Mouse (Mus musculus): ENCODE data around the gene Pptc7. TPM values are rescaled to one million over a fixed set of nuclear protein-coding genes. Genes with fewer than 3 reads are reported as not detected.

Pptc7 gene
- polyA plus RNA-seq, 1 experiment: 18.7 TPM

DNA sequence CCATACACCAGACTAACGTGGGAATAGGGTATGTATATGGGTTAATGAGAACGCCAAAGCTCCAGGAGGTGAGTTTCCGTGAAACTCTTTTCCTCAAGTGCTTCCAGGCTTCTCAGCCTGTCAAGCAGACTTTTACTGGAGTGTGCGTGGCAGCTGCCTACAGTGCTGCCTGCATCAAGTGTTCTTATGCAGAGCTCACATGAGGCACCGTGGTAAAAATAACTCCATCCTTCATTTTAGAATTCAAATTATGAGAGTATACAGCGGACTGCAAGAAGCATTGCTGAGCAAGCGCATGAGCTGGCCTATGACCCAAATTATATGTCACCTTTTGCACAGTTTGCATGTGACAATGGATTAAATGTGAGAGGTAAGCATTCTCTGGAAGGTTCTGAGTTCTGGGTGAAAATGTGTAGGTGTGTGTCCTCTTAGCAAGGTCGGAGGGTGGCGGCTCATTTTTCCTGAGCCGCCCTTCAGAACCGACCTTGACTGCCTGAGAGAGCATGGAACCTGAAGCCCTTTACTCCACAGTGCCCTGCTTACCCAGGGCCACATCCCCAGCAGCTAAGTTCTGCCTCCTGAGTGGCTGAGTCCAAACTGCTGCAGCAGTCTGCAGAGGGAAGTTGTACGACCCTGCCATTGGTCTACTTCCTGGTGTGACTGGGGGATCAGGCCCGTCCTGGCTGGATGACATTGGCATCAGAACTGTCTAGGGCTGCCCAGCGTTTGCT is 35.5 kb downstream of the Pptc7 start:
- H3K27me3 ChIP-seq (ENCODE audit: control insufficient read depth, insufficient read depth, low read length, poor library complexity, severe bottlenecking): no peaks in the 10 kb centered on the region
- 0 out of 2 replicates have a peak, but pooled peaks cover 4% of the 10 kb centered on the region for H3K36me3 ChIP-seq (ENCODE audit: control insufficient read depth, insufficient read depth, low read length, poor library complexity, severe bottlenecking)
- H3K9me3 ChIP-seq (replicated peaks; ENCODE audit: control insufficient read depth, insufficient read depth, low read length, poor library complexity, severe bottlenecking): no peaks in the 10 kb centered on the region
- peaks cover 6% of the 10 kb centered on the region for H3K4me1 ChIP-seq (ENCODE audit: control insufficient read depth, insufficient read depth, low read length)
- H3K4me3 ChIP-seq (ENCODE audit: low read depth, low read length): no peak overlapping the region
- no peak for TF ChIP-seq CTCF (IDR thresholded peaks at IDR 0.05; ENCODE audit: low read depth, low read length)
- TF ChIP-seq EP300 (IDR thresholded peaks at IDR 0.05; ENCODE audit: insufficient read depth, low read depth, low read length): no peak
- no peak for TF ChIP-seq POLR2A (IDR thresholded peaks at IDR 0.05; ENCODE audit: insufficient read depth, low read length)
- peak overlapping the region; percentile 88 for H3K27ac ChIP-seq (ENCODE audit: insufficient read depth, low read length)
- 0 out of 2 replicates have a peak overlapping the region, but pooled peaks have one; percentile 22 for H3K9ac ChIP-seq (ENCODE audit: low read depth, poor library complexity, severe bottlenecking)

DNA sequence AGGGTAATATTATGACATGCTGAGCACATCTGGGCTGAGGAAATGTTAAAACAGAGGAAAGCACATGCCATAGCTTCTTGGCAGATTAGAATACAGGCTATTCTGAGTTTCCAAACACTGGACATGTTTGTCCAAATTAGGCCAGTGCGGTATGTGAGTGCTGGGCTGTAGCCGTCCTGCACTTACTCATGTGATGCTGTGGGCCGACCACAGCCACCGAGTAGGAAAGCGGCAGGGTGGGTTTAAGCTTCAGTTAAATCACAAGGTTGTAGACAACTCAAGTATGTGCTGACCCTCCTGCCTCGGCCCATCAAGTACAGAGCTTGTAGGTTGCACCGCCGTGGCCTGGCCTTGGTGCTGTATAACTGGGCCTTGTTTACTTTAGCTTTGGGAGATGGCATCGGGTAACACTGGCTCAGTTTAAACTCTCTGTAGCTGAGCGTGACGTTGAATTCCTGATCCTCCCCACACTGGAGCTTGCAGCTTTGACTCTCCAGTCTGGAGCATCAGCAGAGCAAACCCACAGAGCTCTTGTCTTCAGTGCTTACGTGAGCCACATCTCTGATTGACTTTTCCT is 36.1 kb downstream of the Pptc7 start:
- Histone ChIP-seq H3K27me3 (ENCODE audit: control insufficient read depth, insufficient read depth, low read length, poor library complexity, severe bottlenecking) (no peaks in the 10 kb centered on the region), H3K4me1 (ENCODE audit: control insufficient read depth, insufficient read depth, low read length) (peaks cover 6% of the 10 kb centered on the region), H3K4me3 (ENCODE audit: low read depth, low read length) (no peak overlapping the region), H3K27ac (ENCODE audit: insufficient read depth, low read length) (peak overlapping the region; percentile 88), H3K9me3 (replicated peaks; ENCODE audit: control insufficient read depth, insufficient read depth, low read length, poor library complexity, severe bottlenecking) (no peaks in the 10 kb centered on the region), H3K36me3 (ENCODE audit: control insufficient read depth, insufficient read depth, low read length, poor library complexity, severe bottlenecking) (0 out of 2 replicates have a peak, but pooled peaks cover 4% of the 10 kb centered on the region), H3K9ac (ENCODE audit: low read depth, poor library complexity, severe bottlenecking) (0 out of 2 replicates have a peak overlapping the region, but pooled peaks have one; percentile 22)
- TF ChIP-seq CTCF (IDR thresholded peaks at IDR 0.05; ENCODE audit: low read depth, low read length) (no peak), POLR2A (IDR thresholded peaks at IDR 0.05; ENCODE audit: insufficient read depth, low read length) (no peak), EP300 (IDR thresholded peaks at IDR 0.05; ENCODE audit: insufficient read depth, low read depth, low read length) (no peak)

DNA sequence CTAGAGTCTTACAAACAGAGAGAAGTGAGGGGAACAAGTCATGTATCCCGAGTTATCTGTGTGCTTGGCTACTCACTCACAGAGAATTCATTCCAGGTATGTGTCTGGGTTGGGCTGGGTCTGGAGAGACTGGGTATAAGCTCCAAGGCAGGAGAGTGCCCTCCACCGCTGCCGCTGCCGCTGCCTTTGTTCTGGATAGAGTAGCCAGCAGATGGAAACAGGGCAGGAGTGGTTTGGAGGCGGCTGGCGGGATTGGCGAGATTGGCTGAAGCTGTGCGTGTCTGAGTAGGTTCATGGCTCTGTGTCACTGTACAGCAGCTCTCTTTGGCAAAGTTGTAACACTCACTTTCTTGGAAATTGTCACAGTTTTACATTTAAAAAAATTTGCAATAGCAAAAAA is 39.4 kb downstream of the Pptc7 start:
- Histone ChIP-seq H3K27ac (ENCODE audit: insufficient read depth, low read length) (no peak overlapping the region), H3K36me3 (ENCODE audit: control insufficient read depth, insufficient read depth, low read length, poor library complexity, severe bottlenecking) (0 out of 2 replicates have a peak, but pooled peaks cover 4% of the 10 kb centered on the region), H3K9me3 (replicated peaks; ENCODE audit: control insufficient read depth, insufficient read depth, low read length, poor library complexity, severe bottlenecking) (no peaks in the 10 kb centered on the region), H3K27me3 (ENCODE audit: control insufficient read depth, insufficient read depth, low read length, poor library complexity, severe bottlenecking) (no peaks in the 10 kb centered on the region), H3K4me3 (ENCODE audit: low read depth, low read length) (no peak overlapping the region), H3K9ac (ENCODE audit: low read depth, poor library complexity, severe bottlenecking) (no peak overlapping the region), H3K4me1 (ENCODE audit: control insufficient read depth, insufficient read depth, low read length) (no peaks in the 10 kb centered on the region)
- TF ChIP-seq EP300 (IDR thresholded peaks at IDR 0.05; ENCODE audit: insufficient read depth, low read depth, low read length): no peak
- no peak for TF ChIP-seq POLR2A (IDR thresholded peaks at IDR 0.05; ENCODE audit: insufficient read depth, low read length)
- TF ChIP-seq CTCF (IDR thresholded peaks at IDR 0.05; ENCODE audit: low read depth, low read length): no peak

DNA sequence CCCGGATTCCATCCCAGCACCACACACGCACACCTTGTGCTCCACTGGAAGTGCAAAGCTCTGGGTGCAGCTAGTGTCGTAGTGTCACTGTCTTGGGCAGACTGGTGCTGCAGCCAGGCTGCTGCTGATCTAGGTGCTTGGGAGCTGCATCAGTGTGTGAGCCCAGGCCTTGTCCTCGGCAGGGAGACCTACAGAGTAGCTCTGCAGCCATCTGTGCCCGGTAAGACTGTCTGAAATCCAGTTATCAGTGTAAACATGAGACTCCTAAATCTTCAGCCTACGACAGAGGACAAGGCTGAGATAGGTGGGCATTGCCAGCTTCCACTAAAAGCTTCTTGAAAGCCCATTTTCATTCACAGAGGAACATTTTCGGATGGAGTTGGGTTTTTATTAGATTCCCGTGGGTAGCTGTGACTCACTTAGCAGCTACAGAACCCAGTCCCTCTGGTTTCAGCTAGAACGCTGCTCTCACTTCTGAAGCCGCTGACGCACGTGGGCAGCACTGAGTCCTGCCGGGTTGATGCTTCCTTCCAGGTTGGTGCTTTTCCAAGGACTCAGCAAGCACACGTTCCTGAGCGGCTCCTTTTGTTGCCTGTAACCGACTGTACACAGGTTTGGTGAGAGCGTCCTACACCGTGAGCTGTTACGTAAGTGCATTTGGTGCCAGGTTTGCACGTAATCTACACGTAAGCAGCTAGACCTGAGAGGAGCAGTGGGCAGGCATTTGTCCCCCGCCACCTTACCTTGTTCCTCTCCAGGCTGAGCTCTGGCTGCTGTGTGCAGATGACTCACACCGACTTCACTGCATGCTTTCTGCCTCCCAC is 40.7 kb downstream of the Pptc7 start:
- Histone ChIP-seq H3K9me3 (replicated peaks; ENCODE audit: control insufficient read depth, insufficient read depth, low read length, poor library complexity, severe bottlenecking) (no peaks in the 10 kb centered on the region), H3K4me3 (ENCODE audit: low read depth, low read length) (no peak overlapping the region), H3K4me1 (ENCODE audit: control insufficient read depth, insufficient read depth, low read length) (no peaks in the 10 kb centered on the region), H3K27me3 (ENCODE audit: control insufficient read depth, insufficient read depth, low read length, poor library complexity, severe bottlenecking) (no peaks in the 10 kb centered on the region), H3K36me3 (ENCODE audit: control insufficient read depth, insufficient read depth, low read length, poor library complexity, severe bottlenecking) (0 out of 2 replicates have a peak, but pooled peaks cover 4% of the 10 kb centered on the region), H3K9ac (ENCODE audit: low read depth, poor library complexity, severe bottlenecking) (no peak overlapping the region), H3K27ac (ENCODE audit: insufficient read depth, low read length) (no peak overlapping the region)
- TF ChIP-seq POLR2A (IDR thresholded peaks at IDR 0.05; ENCODE audit: insufficient read depth, low read length) (no peak), CTCF (IDR thresholded peaks at IDR 0.05; ENCODE audit: low read depth, low read length) (no peak), EP300 (IDR thresholded peaks at IDR 0.05; ENCODE audit: insufficient read depth, low read depth, low read length) (no peak)

DNA sequence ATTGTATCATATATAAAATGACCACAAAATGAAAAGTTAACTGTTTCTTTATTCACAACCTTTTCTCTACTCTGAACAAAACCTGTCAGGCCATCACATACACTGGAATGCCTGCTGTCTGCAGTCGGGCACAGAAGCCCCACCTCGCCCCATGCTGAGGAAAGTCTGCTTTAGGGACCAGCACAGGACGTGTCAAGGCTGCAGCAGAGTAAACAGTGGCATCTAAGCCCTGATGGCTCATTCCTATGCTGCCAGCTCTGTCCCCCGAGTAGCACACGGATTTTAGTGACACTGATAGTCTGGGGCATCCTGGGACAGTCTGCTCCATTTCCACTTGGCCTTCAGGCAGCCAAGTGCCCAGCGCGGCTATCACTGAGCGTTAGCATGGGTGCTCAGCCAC is 41.3 kb downstream of the Pptc7 start:
- H3K4me1 ChIP-seq (ENCODE audit: control insufficient read depth, insufficient read depth, low read length): no peaks in the 10 kb centered on the region
- H3K27me3 ChIP-seq (ENCODE audit: control insufficient read depth, insufficient read depth, low read length, poor library complexity, severe bottlenecking): no peaks in the 10 kb centered on the region
- no peak overlapping the region for H3K27ac ChIP-seq (ENCODE audit: insufficient read depth, low read length)
- TF ChIP-seq EP300 (IDR thresholded peaks at IDR 0.05; ENCODE audit: insufficient read depth, low read depth, low read length) (no peak), CTCF (IDR thresholded peaks at IDR 0.05; ENCODE audit: low read depth, low read length) (no peak), POLR2A (IDR thresholded peaks at IDR 0.05; ENCODE audit: insufficient read depth, low read length) (no peak)
- no peak overlapping the region for H3K4me3 ChIP-seq (ENCODE audit: low read depth, low read length)
- H3K9ac ChIP-seq (ENCODE audit: low read depth, poor library complexity, severe bottlenecking): no peak overlapping the region
- H3K9me3 ChIP-seq (replicated peaks; ENCODE audit: control insufficient read depth, insufficient read depth, low read length, poor library complexity, severe bottlenecking): no peaks in the 10 kb centered on the region
- H3K36me3 ChIP-seq (ENCODE audit: control insufficient read depth, insufficient read depth, low read length, poor library complexity, severe bottlenecking): 0 out of 2 replicates have a peak, but pooled peaks cover 4% of the 10 kb centered on the region

All from ES-Bruce4 (cell line).